Mouse (Mus musculus): ENCODE measurements around the gene Cstad.

The Cstad gene

GRCm38 (mm10) chr2:30595796-30596195 lies 956 bp downstream of the Cstad start:
- DNase-seq (ENCODE audit: low spot score in 2 of 2): no peak

GRCm38 (mm10) chr2:30599621-30600020 lies 4.8 kb downstream of the Cstad start:
- no peak for DNase-seq (ENCODE audit: low spot score in 2 of 2)

GRCm38 (mm10) chr2:30600291-30600690 lies 5.5 kb downstream of the Cstad start:
- DNase-seq (ENCODE audit: low spot score in 2 of 2): no peak

- no peak for DNase-seq (ENCODE audit: low spot score in 2 of 2)
Measured at GRCm38 (mm10) chr2:30600965-30601841, 6.4 kb downstream of the Cstad start.

GRCm38 (mm10) chr2:30602451-30602850 lies 7.6 kb downstream of the Cstad start:
- no peak for DNase-seq (ENCODE audit: low spot score in 2 of 2)

- DNase-seq (ENCODE audit: low spot score in 2 of 2): no peak
Measured at GRCm38 (mm10) chr2:30603731-30604130, 8.9 kb downstream of the Cstad start.

- DNase-seq (ENCODE audit: low spot score in 2 of 2): no peak
Measured at GRCm38 (mm10) chr2:30604880-30605761, 10.3 kb downstream of the Cstad start.

GRCm38 (mm10) chr2:30605762-30606051 lies 10.9 kb downstream of the Cstad start:
- DNase-seq (ENCODE audit: low spot score in 2 of 2): no peak

- DNase-seq (ENCODE audit: low spot score in 2 of 2): no peak
Measured at GRCm38 (mm10) chr2:30606621-30607052, 11.8 kb downstream of the Cstad start.

GRCm38 (mm10) chr2:30607941-30608340 lies 13.1 kb downstream of the Cstad start:
- DNase-seq (ENCODE audit: low spot score in 2 of 2): no peak

GRCm38 (mm10) chr2:30608690-30609201 lies 13.9 kb downstream of the Cstad start:
- DNase-seq (ENCODE audit: low spot score in 2 of 2): no peak

GRCm38 (mm10) chr2:30613574-30613973 lies 18.7 kb downstream of the Cstad start:
- DNase-seq (ENCODE audit: low spot score in 2 of 2): peak in 1 of 2 experiments; percentile 61

- DNase-seq (ENCODE audit: low spot score in 2 of 2): no peak
Measured at GRCm38 (mm10) chr2:30614151-30614923, 19.5 kb downstream of the Cstad start.

GRCm38 (mm10) chr2:30615869-30616268 lies 21.0 kb downstream of the Cstad start:
- no peak for DNase-seq (ENCODE audit: low spot score in 2 of 2)

- DNase-seq (ENCODE audit: low spot score in 2 of 2): no peak
Measured at GRCm38 (mm10) chr2:30616464-30616863, 21.6 kb downstream of the Cstad start.

- no peak for DNase-seq (ENCODE audit: low spot score in 2 of 2)
Measured at GRCm38 (mm10) chr2:30618487-30619248, 23.8 kb downstream of the Cstad start.

GRCm38 (mm10) chr2:30623873-30624272 lies 29.0 kb downstream of the Cstad start:
- no peak for DNase-seq (ENCODE audit: low spot score in 2 of 2)

GRCm38 (mm10) chr2:30625296-30625826 lies 30.5 kb downstream of the Cstad start:
- DNase-seq (ENCODE audit: low spot score in 2 of 2): no peak

- DNase-seq (ENCODE audit: low spot score in 2 of 2): no peak
Measured at GRCm38 (mm10) chr2:30626058-30626675, 31.3 kb downstream of the Cstad start.

GRCm38 (mm10) chr2:30627338-30627737 lies 32.5 kb downstream of the Cstad start:
- no peak for DNase-seq (ENCODE audit: low spot score in 2 of 2)

Measured in right cerebral cortex, postnatal 36 days (tissue).